Mouse (Mus musculus) megakaryocyte, embryonic 14.5 days (primary cell): ENCODE results near the gene Sapcd1. TPM values are rescaled to one million over a fixed set of nuclear protein-coding genes. Genes with fewer than 3 reads are reported as not detected.
"Not testable (repeated sequence)": the region's sequence is repeated elsewhere in the genome, so short reads cannot be mapped to it uniquely, and the experiment has no call there.

Source experiments
- H3K27me3 ChIP-seq: replicated peaks from 2 replicates; pipeline ENCODE3; 2012; ENCODE audit warnings: inconsistent platforms
- H3K36me3 ChIP-seq: replicated peaks from 2 replicates; pipeline ENCODE3; 2012; ENCODE audit warnings: low read length, inconsistent platforms, mixed read lengths
- H3K4me1 ChIP-seq: 2 replicates; pipeline ENCODE4 v1.6.1; 2012; ENCODE audit warnings: inconsistent platforms
- H3K4me3 ChIP-seq: replicated peaks from 2 replicates; pipeline ENCODE3; 2012; ENCODE audit warnings: moderate library complexity, mild to moderate bottlenecking, inconsistent platforms
- H3K9me3 ChIP-seq: 2 replicates; pipeline ENCODE4 v1.6.1; 2012; ENCODE audit warnings: inconsistent platforms
- FLI1 ChIP-seq: IDR thresholded peaks from 2 replicates; pipeline ENCODE4 v1.6.1; 2012; ENCODE audit warnings: low read length, inconsistent platforms, mixed read lengths
- GATA1 ChIP-seq: IDR thresholded peaks from 3 replicates; pipeline ENCODE4 v1.6.1; 2012; ENCODE audit warnings: mixed read lengths, low read length, inconsistent platforms, borderline replicate concordance
- polyA plus RNA-seq: library from polyadenylated mRNA; stranded (reverse); fragments of >175 nt; gene quantifications from 2 replicates; pipeline ENCODE4 v1.2.3, GENCODE M21; 2012; ENCODE audit warnings: low replicate concordance; ENCODE audit not compliant: insufficient read depth

Sapcd1 gene
- polyA plus RNA-seq, 1 experiment: 5.4 TPM

DNA sequence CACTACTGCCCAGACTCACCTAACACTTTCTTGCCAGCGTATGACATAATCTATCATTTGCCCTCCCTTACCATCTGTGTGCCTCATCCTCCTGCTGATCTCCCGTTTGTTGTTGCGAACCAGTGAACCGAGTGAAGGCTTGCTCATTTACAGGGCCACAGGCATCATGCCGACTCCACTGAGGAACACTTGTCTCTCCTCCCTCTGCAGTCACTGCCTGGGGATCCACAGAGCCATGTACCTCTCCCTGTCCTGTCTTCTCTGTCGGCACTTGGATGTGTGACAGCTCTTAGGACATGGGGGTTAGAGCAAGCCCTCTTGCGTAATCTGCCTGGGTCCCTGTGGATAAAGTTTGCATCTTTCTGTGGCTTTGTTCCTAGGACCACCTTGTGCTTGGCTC is 18.2 kb downstream of the Sapcd1 start:
- no peaks in the 10 kb centered on the region for H3K9me3 ChIP-seq
- no peaks in the 10 kb centered on the region for H3K27me3 ChIP-seq
- TF ChIP-seq FLI1 (no peak), GATA1 (no peak)
- H3K36me3 ChIP-seq: peaks cover 95% of the 10 kb centered on the region
- peaks cover 35% of the 10 kb centered on the region for H3K4me1 ChIP-seq
- H3K4me3 ChIP-seq: no peak overlapping the region

DNA sequence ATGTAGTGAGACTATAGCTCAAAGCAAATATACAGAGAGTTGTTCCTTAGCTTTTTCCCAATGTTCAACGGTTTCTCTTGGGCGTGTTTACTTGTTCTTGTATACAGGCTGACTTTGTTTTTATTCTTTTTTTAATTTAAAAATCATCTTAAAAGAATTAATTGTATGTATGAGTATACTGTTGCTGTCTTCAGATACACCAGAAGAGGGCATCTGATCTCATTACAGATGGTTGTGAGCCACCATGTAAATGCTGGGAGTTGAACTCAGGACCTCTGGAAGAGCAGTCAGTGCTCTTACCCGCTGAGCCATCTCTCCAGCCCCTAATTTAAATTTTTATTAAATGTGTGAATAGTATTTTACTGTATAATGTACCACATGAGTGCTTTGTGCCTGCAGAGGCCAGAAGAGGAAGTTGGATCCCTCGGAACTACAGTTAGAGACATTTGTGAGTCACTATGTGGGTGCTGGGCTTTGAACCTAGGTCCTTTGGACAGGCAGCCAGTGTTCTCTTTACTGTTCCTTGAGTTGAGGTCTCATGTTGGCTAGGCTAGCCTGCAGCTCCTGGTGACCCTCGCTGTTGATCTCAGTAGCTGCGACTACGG is 20.3 kb downstream of the Sapcd1 start:
- TF ChIP-seq GATA1: no peak
- Histone ChIP-seq H3K36me3 (peaks cover 87% of the 10 kb centered on the region), H3K4me1 (peaks cover 52% of the 10 kb centered on the region), H3K27me3 (no peaks in the 10 kb centered on the region), H3K9me3 (no peaks in the 10 kb centered on the region), H3K4me3 (no peak overlapping the region)

DNA sequence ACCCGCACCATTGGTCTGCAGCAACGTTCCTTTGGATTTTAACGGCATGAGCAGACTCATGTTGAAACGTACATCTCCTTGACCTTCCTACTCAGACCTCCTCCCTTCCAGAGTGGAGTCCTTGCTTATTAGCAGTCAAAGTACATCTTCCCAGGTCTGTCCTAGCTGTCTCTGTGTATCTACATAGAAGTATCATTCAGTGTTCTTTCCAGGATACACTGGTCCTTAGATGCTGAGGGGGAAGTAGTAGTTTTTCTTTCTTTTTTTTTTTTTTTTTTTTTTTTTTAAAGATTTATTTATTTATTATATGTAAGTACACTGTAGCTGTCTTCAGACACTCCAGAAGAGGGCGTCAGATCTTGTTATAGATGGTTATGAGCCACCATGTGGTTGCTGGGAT is 21.9 kb downstream of the Sapcd1 start:
- Histone ChIP-seq H3K36me3 (peaks cover 71% of the 10 kb centered on the region), H3K4me1 (peaks cover 51% of the 10 kb centered on the region)
- not testable (repeated sequence) for H3K9me3 ChIP-seq, H3K4me3 ChIP-seq, H3K27me3 ChIP-seq

DNA sequence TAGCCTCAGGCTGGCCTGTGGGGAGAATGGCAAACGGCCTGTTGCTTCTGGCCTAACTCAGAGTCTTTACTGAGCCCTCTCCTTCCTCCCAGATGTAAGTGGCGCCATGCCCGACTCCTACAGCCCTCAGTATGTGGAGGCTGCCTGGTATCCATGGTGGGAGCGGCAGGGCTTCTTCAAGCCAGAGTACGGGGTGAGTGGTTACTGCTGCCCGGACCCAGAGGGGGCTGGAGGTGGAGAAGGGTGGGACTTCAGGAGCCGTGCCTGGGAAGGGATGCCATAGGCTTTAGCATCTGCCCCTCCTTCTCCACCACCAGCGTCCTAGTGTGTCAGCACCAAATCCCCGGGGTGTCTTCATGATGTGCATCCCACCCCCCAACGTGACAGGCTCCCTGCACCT is 22.7 kb downstream of the Sapcd1 start:
- peaks cover 63% of the 10 kb centered on the region for H3K36me3 ChIP-seq

DNA sequence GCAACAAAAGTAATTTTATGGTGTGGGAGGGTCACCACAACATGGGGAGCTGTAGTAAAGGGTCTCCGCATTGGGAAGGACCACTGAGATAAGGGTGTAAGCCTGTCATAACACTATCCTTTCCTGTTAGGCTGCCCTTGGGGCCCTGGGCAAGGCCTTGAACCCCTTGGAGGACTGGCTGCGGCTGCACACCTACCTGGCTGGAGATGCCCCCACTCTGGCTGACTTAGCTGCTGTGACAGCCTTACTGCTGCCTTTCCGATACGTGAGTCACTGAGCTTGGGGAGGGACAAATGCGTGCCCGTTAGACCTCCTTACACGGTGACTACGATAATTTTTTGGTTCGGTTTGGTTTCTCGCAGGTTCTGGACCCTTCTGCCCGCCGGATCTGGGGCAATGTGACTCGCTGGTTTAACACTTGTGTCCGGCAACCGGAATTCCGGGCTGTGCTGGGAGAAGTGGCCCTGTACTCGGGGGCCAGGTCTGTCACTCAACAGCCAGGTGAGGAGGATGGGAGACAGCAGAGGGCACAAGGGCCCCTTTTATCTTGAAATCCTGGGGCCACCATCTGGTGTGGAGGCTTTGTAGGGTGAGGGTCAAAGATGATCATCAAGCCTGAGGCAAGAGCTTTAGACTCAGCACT is 23.6 kb downstream of the Sapcd1 start:
- no peak for TF ChIP-seq FLI1
- TF ChIP-seq GATA1: no peak
- Histone ChIP-seq H3K4me3 (no peak overlapping the region), H3K9me3 (no peaks in the 10 kb centered on the region), H3K4me1 (peaks cover 60% of the 10 kb centered on the region), H3K36me3 (peaks cover 56% of the 10 kb centered on the region), H3K27me3 (no peaks in the 10 kb centered on the region)

More for the DNA sequence above, 22.7 kb downstream of the Sapcd1 start:
- Histone ChIP-seq H3K27me3 (no peaks in the 10 kb centered on the region), H3K4me3 (peak overlapping the region; percentile 12), H3K4me1 (peaks cover 51% of the 10 kb centered on the region), H3K9me3 (no peaks in the 10 kb centered on the region)
- no peak for TF ChIP-seq FLI1
- TF ChIP-seq GATA1: no peak

DNA sequence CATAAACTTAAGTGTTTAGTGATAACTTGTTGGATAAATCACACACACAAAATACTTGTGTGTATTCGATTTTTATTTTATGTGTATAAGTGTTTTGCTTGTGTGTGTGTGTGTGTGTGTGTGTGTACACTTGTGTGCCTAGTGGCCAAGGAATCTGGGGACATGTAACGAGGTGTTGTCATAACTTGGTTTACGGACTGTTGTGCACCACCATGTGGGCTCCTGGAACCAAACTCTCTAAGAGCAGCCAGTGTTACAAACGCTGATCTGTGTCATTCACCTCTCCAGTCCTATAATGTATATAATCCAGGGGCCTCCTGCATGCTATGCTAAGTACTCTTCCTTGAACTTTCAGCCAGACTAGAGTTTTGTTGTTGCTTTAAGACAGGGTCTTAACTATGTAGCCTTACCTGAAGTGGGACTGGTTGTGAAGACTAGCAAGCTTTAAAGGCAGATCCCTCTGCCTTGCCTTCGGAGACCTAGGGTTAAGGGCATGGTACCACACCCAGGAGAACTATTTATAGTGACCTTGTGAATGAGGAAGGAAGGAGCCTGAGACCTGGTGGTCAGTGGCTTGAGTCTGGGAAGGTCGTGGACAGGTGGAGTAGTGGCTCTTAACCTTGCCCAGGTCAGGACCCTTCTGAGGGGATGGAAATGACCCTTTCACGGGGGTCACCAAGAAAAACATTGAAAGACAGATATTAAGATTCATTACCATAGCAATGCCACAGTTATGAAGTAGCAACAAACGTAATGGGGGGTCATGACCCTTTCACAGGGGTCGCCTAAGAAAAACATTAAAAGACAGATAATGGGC is 24.6 kb downstream of the Sapcd1 start:
- no peaks in the 10 kb centered on the region for H3K9me3 ChIP-seq
- no peaks in the 10 kb centered on the region for H3K27me3 ChIP-seq
- peaks cover 68% of the 10 kb centered on the region for H3K4me1 ChIP-seq
- H3K4me3 ChIP-seq: peak overlapping the region; percentile 46
- H3K36me3 ChIP-seq: peaks cover 56% of the 10 kb centered on the region
- no peak for TF ChIP-seq GATA1
- TF ChIP-seq FLI1: no peak

DNA sequence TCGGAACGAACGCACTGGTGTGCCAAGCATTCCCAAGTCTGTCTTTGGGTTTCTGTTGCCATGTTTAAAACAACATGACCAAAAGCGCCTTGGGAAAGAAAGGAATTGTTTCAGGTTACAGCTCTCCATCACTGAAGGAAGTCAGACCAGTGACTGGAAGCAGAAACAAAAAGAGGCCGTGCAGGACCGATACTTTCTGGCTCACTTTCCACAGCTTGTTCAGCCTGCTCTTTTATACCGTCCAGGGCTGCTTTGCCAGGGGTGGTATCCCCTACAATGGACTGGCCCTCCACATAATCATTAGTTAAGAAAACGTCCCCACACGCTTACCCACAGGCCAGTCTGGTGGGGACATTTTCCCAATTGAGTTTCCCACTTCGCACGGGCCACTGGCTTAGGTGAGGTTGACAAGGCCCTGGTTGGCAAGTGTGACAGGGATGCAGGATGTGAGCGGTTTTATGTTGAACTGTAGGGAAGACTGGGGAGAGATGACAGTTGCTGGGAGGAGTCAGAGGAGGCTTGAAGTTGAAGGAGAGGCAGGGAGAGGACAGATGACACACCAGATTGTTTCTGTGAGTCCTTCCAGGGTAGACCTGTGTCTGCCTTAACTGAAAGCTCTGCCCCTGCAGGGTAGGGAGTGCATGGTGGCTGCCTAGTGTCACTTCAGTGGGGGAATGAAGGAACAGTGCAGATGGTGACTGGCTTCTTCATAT is 25.5 kb downstream of the Sapcd1 start:
- Histone ChIP-seq H3K27me3 (no peaks in the 10 kb centered on the region), H3K4me1 (peaks cover 70% of the 10 kb centered on the region), H3K9me3 (no peaks in the 10 kb centered on the region), H3K36me3 (peaks cover 56% of the 10 kb centered on the region), H3K4me3 (peak overlapping the region; percentile 100)
- TF ChIP-seq FLI1: no peak
- TF ChIP-seq GATA1: no peak

DNA sequence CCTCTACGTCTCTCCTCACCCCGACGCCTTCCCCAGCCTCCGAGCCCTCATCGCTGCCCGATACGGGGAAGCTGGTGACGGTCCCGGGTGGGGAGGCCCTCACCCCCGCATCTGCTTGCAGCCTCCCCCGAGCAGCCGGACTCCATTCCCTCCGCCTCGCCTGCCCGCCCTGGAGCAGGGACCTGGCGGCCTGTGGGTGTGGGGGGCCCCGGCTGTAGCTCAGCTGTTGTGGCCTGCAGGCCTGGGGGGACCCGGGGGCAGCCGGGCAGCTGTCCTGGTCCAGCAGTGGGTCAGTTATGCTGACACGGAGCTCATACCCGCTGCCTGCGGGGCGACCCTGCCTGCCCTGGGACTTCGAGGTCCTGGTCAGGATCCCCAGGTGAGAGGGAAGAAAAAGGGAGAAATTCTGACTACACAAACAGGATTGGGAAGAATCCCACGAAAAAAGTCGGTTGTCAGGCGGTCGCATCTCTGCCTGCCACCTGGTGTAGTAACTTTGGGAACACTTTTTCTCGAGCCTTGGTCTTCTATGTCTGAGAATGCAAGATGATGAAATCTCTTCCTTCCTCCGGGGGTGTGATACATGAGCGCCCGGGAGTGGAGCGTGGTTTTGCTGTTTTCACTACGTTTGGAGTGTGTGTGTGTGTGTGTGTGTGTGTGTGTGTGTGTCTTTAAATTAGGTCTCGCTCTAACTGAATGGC is 26.2 kb downstream of the Sapcd1 start:
- Histone ChIP-seq H3K9me3 (no peaks in the 10 kb centered on the region), H3K4me1 (peaks cover 74% of the 10 kb centered on the region), H3K36me3 (peaks cover 56% of the 10 kb centered on the region)

DNA sequence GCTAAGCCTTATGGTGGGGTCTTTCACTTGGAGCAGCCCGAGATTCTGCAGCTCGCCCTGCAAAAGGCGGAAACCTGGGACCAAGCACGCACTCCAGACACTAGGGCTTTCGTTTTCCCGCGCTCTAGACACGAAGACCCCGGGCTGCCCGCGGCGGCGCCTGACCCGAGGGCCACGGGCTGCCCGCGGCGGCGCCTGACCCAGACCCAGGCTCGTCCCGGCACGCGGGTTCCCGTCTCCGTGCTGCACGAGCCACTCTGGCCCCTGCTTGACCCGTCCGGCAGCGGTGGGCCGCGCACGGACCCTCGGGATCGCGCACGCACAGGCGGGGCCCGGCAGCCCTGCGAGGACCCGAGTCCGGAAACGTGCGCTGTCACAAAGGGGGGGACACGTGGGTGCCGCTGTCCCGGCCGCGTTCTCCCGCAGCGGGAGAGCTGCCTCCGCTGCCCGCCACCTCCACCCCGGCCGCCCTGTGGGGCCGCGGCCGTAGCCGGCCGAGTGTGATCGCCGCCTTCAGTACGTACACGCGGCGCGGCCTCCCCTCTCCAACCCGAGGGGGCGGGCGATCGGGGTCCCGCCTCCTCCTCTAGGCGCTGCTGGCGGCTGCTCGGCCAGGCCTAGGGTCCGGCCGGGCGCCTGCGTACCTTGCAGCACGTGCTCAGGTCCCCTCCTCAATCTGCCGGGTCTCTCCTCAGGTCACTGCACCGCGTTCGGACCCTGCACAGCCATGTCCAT is 26.9 kb downstream of the Sapcd1 start, which contains the start of gene Vars:
Vars (plus strand) TSS at position 271 of the 735 bp plus-strand sequence.
- Histone ChIP-seq H3K9me3 (no peaks in the 10 kb centered on the region), H3K27me3 (no peaks in the 10 kb centered on the region), H3K4me1 (peaks cover 78% of the 10 kb centered on the region), H3K36me3 (peaks cover 56% of the 10 kb centered on the region), H3K4me3 (peak within 1 kb of the TSS; percentile 100)
- TF ChIP-seq FLI1: peak; percentile 51; the same call in 1 of the 2 replicates
- TF ChIP-seq GATA1: no peak

More for the DNA sequence above, 26.2 kb downstream of the Sapcd1 start:
- H3K27me3 ChIP-seq: no peaks in the 10 kb centered on the region
- peak overlapping the region; percentile 100 for H3K4me3 ChIP-seq
- TF ChIP-seq GATA1 (no peak), FLI1 (no peak)

DNA sequence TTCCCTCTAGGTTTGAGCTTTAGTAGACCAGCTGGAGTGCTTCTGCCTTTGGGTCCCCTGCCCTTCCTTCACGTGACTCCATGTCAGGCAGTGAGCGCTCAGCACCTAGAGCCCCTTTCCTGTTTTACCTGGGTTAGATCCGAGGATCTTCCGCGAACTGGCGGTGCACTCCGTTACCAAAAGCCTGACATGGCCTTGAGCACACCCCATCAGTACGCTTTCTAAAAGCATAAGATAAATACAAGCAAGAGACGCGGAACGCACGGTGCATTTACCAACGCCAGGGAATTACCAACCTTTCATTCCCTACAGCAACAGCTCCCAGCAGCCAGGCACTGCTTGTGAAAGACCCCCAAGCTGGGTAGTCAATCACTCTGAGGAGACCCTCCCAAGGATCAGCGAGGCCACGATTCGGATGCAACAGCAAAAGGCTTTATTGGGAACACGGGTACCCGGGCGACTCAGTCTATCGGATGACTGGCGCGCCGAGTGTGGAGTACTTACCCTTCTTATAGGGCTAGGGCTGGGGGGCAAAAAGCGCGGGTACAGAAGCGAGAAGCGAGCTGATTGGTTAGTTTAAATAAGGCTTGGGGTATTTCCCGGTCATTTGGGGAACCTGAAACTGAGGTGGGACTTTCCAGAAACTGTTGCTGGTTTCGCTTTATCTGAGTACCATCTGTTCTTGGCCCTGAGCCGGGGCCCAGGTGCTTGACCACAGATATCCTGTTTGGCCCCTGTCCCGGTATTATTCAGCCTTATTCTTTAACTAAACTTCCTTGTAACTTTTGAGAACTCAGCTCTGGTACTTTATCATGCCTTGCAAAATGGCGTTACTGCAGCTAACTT is 27.7 kb downstream of the Sapcd1 start:
- peak overlapping the region; percentile 100 for H3K4me3 ChIP-seq
- peaks cover 48% of the 10 kb centered on the region for H3K36me3 ChIP-seq
- not testable (repeated sequence) for H3K27me3 ChIP-seq, H3K9me3 ChIP-seq
- H3K4me1 ChIP-seq: peaks cover 71% of the 10 kb centered on the region
